Mouse (Mus musculus): Measurements from ENCODE around the gene Pdzk1. TPM values are rescaled to one million over a fixed set of nuclear protein-coding genes. Genes with fewer than 3 reads are reported as not detected.

Pdzk1 gene
- polyA plus RNA-seq, 1 experiment: not detected

DNA sequence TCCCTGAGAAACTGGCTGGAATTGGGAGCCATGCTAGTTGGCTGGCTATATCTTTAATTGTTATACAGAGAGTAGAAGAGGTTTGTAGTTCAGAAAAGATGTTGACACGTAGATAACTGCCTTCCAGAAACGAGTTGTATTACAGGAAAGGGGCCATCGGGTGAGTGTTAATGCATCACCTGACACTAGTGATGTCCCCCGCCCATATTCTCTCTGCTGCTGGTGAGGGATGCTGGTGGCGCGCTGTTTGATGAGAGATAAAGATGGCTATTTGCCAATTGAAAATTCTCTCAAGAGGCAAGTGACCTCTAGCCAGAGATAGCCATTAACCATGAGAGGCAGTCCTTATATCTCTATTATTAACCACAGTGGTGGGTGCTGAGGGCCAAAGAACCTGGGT, 23.5 kb downstream of the Pdzk1 start:
- Histone ChIP-seq H3K4me1 (ENCODE audit: control insufficient read depth, insufficient read depth, low read length) (no peaks in the 10 kb centered on the region), H3K4me3 (ENCODE audit: insufficient read depth, low read length) (no peak overlapping the region), H3K27ac (ENCODE audit: insufficient read depth, low read length) (no peak overlapping the region)
- no peak for TF ChIP-seq CTCF (IDR thresholded peaks at IDR 0.05; ENCODE audit: borderline replicate concordance, insufficient read depth, low read length)
- no peak for TF ChIP-seq POLR2A (IDR thresholded peaks at IDR 0.05; ENCODE audit: low read depth, low read length)

DNA sequence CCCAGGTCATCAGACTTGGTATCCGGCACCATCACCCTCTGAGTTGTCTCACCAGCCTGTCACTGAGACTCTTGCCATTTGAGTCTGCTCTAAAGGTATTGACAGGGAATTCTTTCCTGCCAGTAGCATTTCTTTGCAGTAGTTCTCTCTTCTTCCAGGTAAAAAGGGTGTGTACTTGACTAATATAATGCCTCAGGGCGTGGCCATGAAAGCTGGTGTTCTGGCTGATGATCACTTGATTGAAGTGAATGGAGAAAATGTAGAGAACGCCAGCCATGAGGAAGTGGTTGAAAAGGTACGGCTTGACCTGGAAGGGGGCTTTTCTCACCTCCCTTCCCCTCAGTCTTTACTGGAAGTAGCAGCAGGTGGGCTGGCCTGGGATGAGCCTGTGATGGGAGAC, 25.3 kb downstream of the Pdzk1 start:
- no peak overlapping the region for H3K4me3 ChIP-seq (ENCODE audit: insufficient read depth, low read length)
- TF ChIP-seq CTCF (IDR thresholded peaks at IDR 0.05; ENCODE audit: borderline replicate concordance, insufficient read depth, low read length) (no peak), POLR2A (IDR thresholded peaks at IDR 0.05; ENCODE audit: low read depth, low read length) (no peak)
- no peaks in the 10 kb centered on the region for H3K4me1 ChIP-seq (ENCODE audit: control insufficient read depth, insufficient read depth, low read length)
- H3K27ac ChIP-seq (ENCODE audit: insufficient read depth, low read length): no peak overlapping the region

GRCm38 (mm10) chr3:96855833-96856232, 26.7 kb downstream of the Pdzk1 start:
- Histone ChIP-seq H3K4me1 (ENCODE audit: control insufficient read depth, insufficient read depth, low read length) (no peaks in the 10 kb centered on the region), H3K27ac (ENCODE audit: insufficient read depth, low read length) (no peak overlapping the region), H3K4me3 (ENCODE audit: insufficient read depth, low read length) (no peak overlapping the region)
- TF ChIP-seq POLR2A (IDR thresholded peaks at IDR 0.05; ENCODE audit: low read depth, low read length) (no peak), CTCF (IDR thresholded peaks at IDR 0.05; ENCODE audit: borderline replicate concordance, insufficient read depth, low read length) (no peak)

DNA sequence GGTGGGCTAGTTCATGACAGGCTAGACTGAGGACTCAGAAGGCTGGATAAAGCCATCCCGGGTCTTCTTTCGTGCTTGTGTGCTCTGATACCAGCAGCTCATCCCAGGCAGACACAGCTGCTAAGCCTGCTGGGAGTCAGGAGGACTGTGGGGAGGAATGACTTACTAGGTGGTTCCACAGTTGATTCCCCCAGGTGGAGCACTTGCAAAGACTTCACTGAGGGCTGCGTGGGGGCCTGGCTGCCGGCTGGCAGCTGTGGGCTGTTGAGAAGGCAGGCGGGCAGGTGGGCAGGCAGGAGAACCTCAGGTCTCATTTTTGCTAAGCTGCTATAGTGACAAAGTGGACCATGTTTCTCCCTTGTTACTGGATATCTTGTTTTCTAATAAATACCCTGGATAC, 31.4 kb downstream of the Pdzk1 start:
- H3K4me1 ChIP-seq (ENCODE audit: control insufficient read depth, insufficient read depth, low read length): no peaks in the 10 kb centered on the region
- no peak for TF ChIP-seq POLR2A (IDR thresholded peaks at IDR 0.05; ENCODE audit: low read depth, low read length)
- no peak for TF ChIP-seq CTCF (IDR thresholded peaks at IDR 0.05; ENCODE audit: borderline replicate concordance, insufficient read depth, low read length)
- H3K27ac ChIP-seq (ENCODE audit: insufficient read depth, low read length): no peak overlapping the region
- no peak overlapping the region for H3K4me3 ChIP-seq (ENCODE audit: insufficient read depth, low read length)

GRCm38 (mm10) chr3:96867863-96868262, 38.8 kb downstream of the Pdzk1 start:
- Histone ChIP-seq H3K4me3 (ENCODE audit: insufficient read depth, low read length) (no peak overlapping the region), H3K27ac (ENCODE audit: insufficient read depth, low read length) (no peak overlapping the region), H3K4me1 (ENCODE audit: control insufficient read depth, insufficient read depth, low read length) (no peaks in the 10 kb centered on the region)
- TF ChIP-seq CTCF (IDR thresholded peaks at IDR 0.05; ENCODE audit: borderline replicate concordance, insufficient read depth, low read length) (no peak), POLR2A (IDR thresholded peaks at IDR 0.05; ENCODE audit: low read depth, low read length) (no peak)

DNA sequence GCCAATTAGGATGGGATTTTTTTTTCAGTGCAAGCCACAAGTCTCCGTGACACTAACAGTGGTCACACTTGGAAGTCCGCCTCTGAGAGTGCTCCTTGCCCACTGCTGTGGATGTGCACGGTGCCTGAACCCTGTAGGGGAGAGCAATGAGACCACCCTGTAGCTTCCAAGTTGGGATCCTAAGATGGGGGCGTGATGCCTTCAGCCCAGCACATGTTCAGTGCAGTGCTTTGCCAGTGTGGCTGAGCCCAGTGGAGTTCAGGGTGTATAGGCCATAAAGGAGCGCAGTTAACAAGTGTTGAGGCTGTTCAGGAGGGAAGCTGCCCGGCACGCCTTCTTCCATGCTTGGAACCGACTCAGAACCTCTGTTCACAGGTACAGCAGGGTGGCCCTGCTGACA, 39.5 kb downstream of the Pdzk1 start:
- H3K4me1 ChIP-seq (ENCODE audit: control insufficient read depth, insufficient read depth, low read length): no peaks in the 10 kb centered on the region
- TF ChIP-seq POLR2A (IDR thresholded peaks at IDR 0.05; ENCODE audit: low read depth, low read length) (no peak), CTCF (IDR thresholded peaks at IDR 0.05; ENCODE audit: borderline replicate concordance, insufficient read depth, low read length) (no peak)
- no peak overlapping the region for H3K27ac ChIP-seq (ENCODE audit: insufficient read depth, low read length)
- no peak overlapping the region for H3K4me3 ChIP-seq (ENCODE audit: insufficient read depth, low read length)

GRCm38 (mm10) chr3:96869091-96869490, 40.0 kb downstream of the Pdzk1 start:
- Histone ChIP-seq H3K27ac (ENCODE audit: insufficient read depth, low read length) (no peak overlapping the region), H3K4me1 (ENCODE audit: control insufficient read depth, insufficient read depth, low read length) (no peaks in the 10 kb centered on the region), H3K4me3 (ENCODE audit: insufficient read depth, low read length) (no peak overlapping the region)
- no peak for TF ChIP-seq CTCF (IDR thresholded peaks at IDR 0.05; ENCODE audit: borderline replicate concordance, insufficient read depth, low read length)
- no peak for TF ChIP-seq POLR2A (IDR thresholded peaks at IDR 0.05; ENCODE audit: low read depth, low read length)

- no peak overlapping the region for H3K4me3 ChIP-seq (ENCODE audit: insufficient read depth, low read length)
- H3K4me1 ChIP-seq (ENCODE audit: control insufficient read depth, insufficient read depth, low read length): no peaks in the 10 kb centered on the region
- H3K27ac ChIP-seq (ENCODE audit: insufficient read depth, low read length): no peak overlapping the region
- TF ChIP-seq CTCF (IDR thresholded peaks at IDR 0.05; ENCODE audit: borderline replicate concordance, insufficient read depth, low read length): no peak
Measured at GRCm38 (mm10) chr3:96870270-96870669, 41.2 kb downstream of the Pdzk1 start.

- no peaks in the 10 kb centered on the region for H3K4me1 ChIP-seq (ENCODE audit: control insufficient read depth, insufficient read depth, low read length)
- no peak overlapping the region for H3K27ac ChIP-seq (ENCODE audit: insufficient read depth, low read length)
- no peak overlapping the region for H3K4me3 ChIP-seq (ENCODE audit: insufficient read depth, low read length)
- TF ChIP-seq POLR2A (IDR thresholded peaks at IDR 0.05; ENCODE audit: low read depth, low read length) (no peak), CTCF (IDR thresholded peaks at IDR 0.05; ENCODE audit: borderline replicate concordance, insufficient read depth, low read length) (no peak)
Measured at GRCm38 (mm10) chr3:96871070-96871469, 42.0 kb downstream of the Pdzk1 start.

- TF ChIP-seq CTCF (IDR thresholded peaks at IDR 0.05; ENCODE audit: borderline replicate concordance, insufficient read depth, low read length) (no peak), POLR2A (IDR thresholded peaks at IDR 0.05; ENCODE audit: low read depth, low read length) (no peak)
- no peak overlapping the region for H3K27ac ChIP-seq (ENCODE audit: insufficient read depth, low read length)
- H3K4me1 ChIP-seq (ENCODE audit: control insufficient read depth, insufficient read depth, low read length): no peaks in the 10 kb centered on the region
- H3K4me3 ChIP-seq (ENCODE audit: insufficient read depth, low read length): no peak overlapping the region
Measured at GRCm38 (mm10) chr3:96872501-96872900, 43.4 kb downstream of the Pdzk1 start.

Data from embryonic fibroblast, embryonic 13.5 days (primary cell).